Mouse (Mus musculus) kidney, postnatal 0 days (tissue): ENCODE data around the gene Rexo2. TPM values are rescaled to one million over a fixed set of nuclear protein-coding genes. Genes with fewer than 3 reads are reported as not detected.
"Not testable (repeated sequence)": the region's sequence is repeated elsewhere in the genome, so short reads cannot be mapped to it uniquely, and the experiment has no call there.

Experiments used
- ATAC-seq: fragments of 200-750 bp; cut with Nextera tagmentation; replicated peaks from 2 replicates; pipeline ENCODE4 v1.8.0; 2017; ENCODE audit warnings: low read depth, moderate number of reproducible peaks, moderate TSS enrichment, moderate library complexity; ENCODE audit not compliant: low FRiP score
- DNase-seq: peaks from one replicate; pipeline ENCODE4 v3.0.0-alpha.2; 2016; ENCODE audit warnings: low spot score
- H3K27ac ChIP-seq: fragments of 300-500 bp; sonication (generic); 2 replicates; pipeline ENCODE4 v1.5.1; 2014; ENCODE audit warnings: mild to moderate bottlenecking
- H3K27me3 ChIP-seq: fragments of 300-500 bp; sonication (generic); 2 replicates; pipeline ENCODE4 v1.6.1; 2014; ENCODE audit warnings: low read length, mixed read lengths; ENCODE audit not compliant: insufficient read depth
- H3K36me3 ChIP-seq: fragments of 300-500 bp; sonication (generic); 2 replicates; pipeline ENCODE4 v1.6.1; 2014; ENCODE audit warnings: low read length, mixed read lengths; ENCODE audit not compliant: insufficient read depth
- H3K4me1 ChIP-seq: fragments of 300-500 bp; sonication (generic); replicated peaks from 2 replicates; pipeline ENCODE4 v1.6.1; 2014; ENCODE audit warnings: antibody characterized with exemption, low read length, mixed read lengths; ENCODE audit not compliant: insufficient read depth
- H3K4me2 ChIP-seq: fragments of 300-500 bp; sonication (generic); 2 replicates; pipeline ENCODE4 v1.6.1; 2014; ENCODE audit warnings: mild to moderate bottlenecking, low read length, moderate library complexity, mixed read lengths
- H3K4me3 ChIP-seq: fragments of 300-500 bp; sonication (generic); replicated peaks from 2 replicates; pipeline ENCODE4 v1.5.1; 2014; ENCODE audit warnings: low read depth, low read length
- H3K9ac ChIP-seq: fragments of 300-500 bp; sonication (generic); 2 replicates; pipeline ENCODE4 v1.6.1; 2014; ENCODE audit warnings: low read depth, low read length
- H3K9me3 ChIP-seq: fragments of 300-500 bp; sonication (generic); replicated peaks from 2 replicates; pipeline ENCODE4 v1.6.1; 2016; ENCODE audit warnings: low read length, inconsistent platforms, mixed read lengths
- CTCF ChIP-seq: IDR thresholded peaks from 2 replicates; pipeline ENCODE4 v1.5.1; 2016; ENCODE audit warnings: antibody characterized with exemption, low read depth, mild to moderate bottlenecking, moderate library complexity
- WGBS: fragments of 180-500 bp; shearing (Covaris S2); extraction: QIAGEN DNeasy Blood & Tissue Kit; methylation state at CpG from one replicate; pipeline ENCODE4 v1.1.7; 2014; 5-methylcytosine and 5-hydroxymethylcytosine counted together
- polyA plus RNA-seq: library from polyadenylated mRNA; unstranded; fragments of >200 nt; fragmentation: Nextera tagmentation; extraction: Ambion mirVana; gene quantifications from 2 replicates; pipeline ENCODE4 v1.2.1, GENCODE M21; 2015

Rexo2 gene
- polyA plus RNA-seq, 1 experiment from 2014 or later, result 117 TPM

- Histone ChIP-seq H3K27me3 (no peaks in the 10 kb centered on the region), H3K9me3 (no peaks in the 10 kb centered on the region), H3K9ac (no peak overlapping the region), H3K4me1 (no peaks in the 10 kb centered on the region), H3K36me3 (0 out of 2 replicates have a peak, but pooled peaks cover 13% of the 10 kb centered on the region), H3K4me2 (no peak overlapping the region), H3K4me3 (no peak overlapping the region), H3K27ac (no peak overlapping the region)
- TF ChIP-seq CTCF, result no peak
- ATAC-seq (no peak), DNase-seq (no peak)
- 94% methylated on average over 9 of the region's 9 CpGs for WGBS
Observed at GRCm38 (mm10) chr9:48474367-48474766, 6.1 kb downstream of the Rexo2 start.

- DNase-seq, result no peak
- Histone ChIP-seq H3K27me3 (no peaks in the 10 kb centered on the region), H3K4me3 (no peak overlapping the region), H3K27ac (no peak overlapping the region), H3K9ac (no peak overlapping the region), H3K9me3 (no peaks in the 10 kb centered on the region), H3K4me1 (no peaks in the 10 kb centered on the region), H3K4me2 (no peak overlapping the region), H3K36me3 (0 out of 2 replicates have a peak, but pooled peaks cover 13% of the 10 kb centered on the region)
- WGBS, result 94% methylated on average over 12 of the region's 12 CpGs
- ATAC-seq, result no peak
- TF ChIP-seq CTCF, result no peak
Observed at GRCm38 (mm10) chr9:48473131-48473530, 7.3 kb downstream of the Rexo2 start.

GRCm38 (mm10) chr9:48472441-48473025 is 7.9 kb downstream of the Rexo2 start:
- Histone ChIP-seq H3K27ac (no peak overlapping the region), H3K4me1 (no peaks in the 10 kb centered on the region), H3K4me3 (no peak overlapping the region), H3K27me3 (no peaks in the 10 kb centered on the region), H3K9me3 (no peaks in the 10 kb centered on the region), H3K4me2 (no peak overlapping the region), H3K9ac (no peak overlapping the region), H3K36me3 (0 out of 2 replicates have a peak, but pooled peaks cover 13% of the 10 kb centered on the region)
- DNase-seq, result no peak
- ATAC-seq, result no peak
- 92% methylated on average over 15 of the region's 15 CpGs for WGBS
- TF ChIP-seq CTCF, result no peak

DNA sequence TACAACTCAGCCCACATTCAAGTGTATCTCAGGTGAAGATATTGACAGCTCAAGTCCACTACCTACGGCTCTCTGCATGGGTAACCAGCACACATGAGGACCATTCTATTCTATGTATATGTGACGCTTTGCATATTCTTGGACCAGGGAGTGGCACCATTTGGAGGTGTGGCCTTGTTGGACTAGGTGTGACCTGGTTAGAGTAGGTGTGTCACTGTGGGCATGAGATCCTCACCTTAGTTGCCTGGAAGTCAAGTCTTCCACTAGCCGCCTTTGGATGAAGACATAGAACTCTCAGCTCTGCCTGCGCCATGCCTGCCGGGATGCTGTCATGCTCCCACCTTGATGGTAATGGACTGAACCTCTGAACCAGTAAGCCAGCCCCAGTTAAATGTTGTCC is 13.0 kb downstream of the Rexo2 start:
- DNase-seq, ATAC-seq, H3K4me1 ChIP-seq, H3K9me3 ChIP-seq, H3K27me3 ChIP-seq, H3K9ac ChIP-seq, H3K27ac ChIP-seq, H3K4me3 ChIP-seq, H3K36me3 ChIP-seq, H3K4me2 ChIP-seq: not testable (repeated sequence)
- 96% methylated on average over 5 of the region's 5 CpGs for WGBS

DNA sequence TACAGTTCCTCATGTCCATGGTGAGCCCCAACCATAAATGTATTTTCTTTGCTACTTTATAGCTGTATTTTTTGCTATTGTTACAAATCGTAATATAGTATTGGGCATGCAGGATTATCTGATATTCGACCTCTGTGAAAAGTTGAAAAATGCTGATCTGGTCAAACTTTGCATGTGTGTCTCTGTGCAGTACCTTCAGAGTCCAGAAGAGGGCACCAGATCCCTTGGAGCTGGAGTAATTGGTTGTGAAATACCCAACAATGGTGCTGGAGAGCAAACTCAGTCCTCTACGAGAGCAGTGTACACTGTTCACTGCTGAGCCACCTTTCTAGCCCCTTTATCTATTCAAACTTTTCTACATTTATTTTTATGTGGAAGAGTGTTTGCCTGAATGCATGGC is 13.6 kb downstream of the Rexo2 start:
- no peak for ATAC-seq
- peak; percentile 41 for DNase-seq
- H3K36me3 ChIP-seq, result no peaks in the 10 kb centered on the region
- H3K4me3 ChIP-seq, result no peak overlapping the region
- H3K4me1 ChIP-seq, result no peaks in the 10 kb centered on the region
- no peaks in the 10 kb centered on the region for H3K27me3 ChIP-seq
- no peak overlapping the region for H3K4me2 ChIP-seq
- H3K27ac ChIP-seq, result no peak overlapping the region
- H3K9me3 ChIP-seq, result no peaks in the 10 kb centered on the region
- WGBS, result 67% methylated on average over 3 of the region's 3 CpGs
- TF ChIP-seq CTCF, result peak; percentile 93
- H3K9ac ChIP-seq, result no peak overlapping the region

DNA sequence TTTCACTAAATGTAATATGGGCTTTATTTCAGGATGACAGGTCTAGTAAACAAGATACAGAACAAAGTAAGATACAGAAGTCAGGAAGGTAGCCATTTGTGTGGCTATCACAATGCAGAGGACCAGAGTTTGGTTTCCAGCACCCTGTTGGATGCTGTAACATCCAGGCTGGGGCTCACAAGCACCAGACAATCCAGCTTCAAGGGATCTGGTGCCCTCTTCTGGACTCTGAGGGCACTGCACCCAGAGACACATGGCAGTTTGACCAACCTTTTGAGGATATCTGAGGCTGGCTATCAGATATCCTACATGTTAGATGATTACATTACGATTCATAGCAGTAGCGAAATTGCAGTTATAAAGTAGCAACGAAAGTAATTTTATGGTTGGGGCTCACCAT is 14.8 kb downstream of the Rexo2 start:
- no peak for ATAC-seq
- no peaks in the 10 kb centered on the region for H3K9me3 ChIP-seq
- no peak overlapping the region for H3K9ac ChIP-seq
- no peaks in the 10 kb centered on the region for H3K4me1 ChIP-seq
- WGBS, result 95% methylated on average over 3 of the region's 3 CpGs
- H3K4me2 ChIP-seq, result no peak overlapping the region
- H3K36me3 ChIP-seq, result no peaks in the 10 kb centered on the region
- H3K4me3 ChIP-seq, result no peak overlapping the region
- no peak overlapping the region for H3K27ac ChIP-seq
- TF ChIP-seq CTCF, result peak; percentile 41
- H3K27me3 ChIP-seq, result no peaks in the 10 kb centered on the region
- DNase-seq, result no peak

- 48% methylated on average over 3 of the region's 3 CpGs for WGBS
- no peak for ATAC-seq
Observed at GRCm38 (mm10) chr9:48461545-48461944, 18.9 kb downstream of the Rexo2 start.

More at GRCm38 (mm10) chr9:48461545-48461944, 18.9 kb downstream of the Rexo2 start:
- no peaks in the 10 kb centered on the region for H3K9me3 ChIP-seq
- no peak overlapping the region for H3K4me2 ChIP-seq
- H3K4me1 ChIP-seq, result no peaks in the 10 kb centered on the region
- DNase-seq, result no peak
- H3K36me3 ChIP-seq, result no peaks in the 10 kb centered on the region
- no peak overlapping the region for H3K4me3 ChIP-seq
- no peak for TF ChIP-seq CTCF
- no peak overlapping the region for H3K9ac ChIP-seq
- H3K27ac ChIP-seq, result no peak overlapping the region
- H3K27me3 ChIP-seq, result no peaks in the 10 kb centered on the region
